Mouse (Mus musculus) midbrain, embryonic 13.5 days (tissue): Measurements from ENCODE around the gene Tecrl. TPM values are rescaled to one million over a fixed set of nuclear protein-coding genes. Genes with fewer than 3 reads are reported as not detected.

Experiments used
- ATAC-seq: fragments of 200-750 bp; cut with Nextera tagmentation; 2 replicates; pipeline ENCODE4 v1.8.0; 2017; ENCODE audit warnings: mild to moderate bottlenecking, moderate TSS enrichment, moderate library complexity
- H3K27ac ChIP-seq: fragments of 300-500 bp; sonication (generic); 2 replicates; pipeline ENCODE4 v1.5.1; 2015; ENCODE audit warnings: inconsistent platforms, mild to moderate bottlenecking, moderate library complexity
- H3K27me3 ChIP-seq: fragments of 300-500 bp; sonication (generic); 2 replicates; pipeline ENCODE4 v1.6.1; 2015; ENCODE audit warnings: mild to moderate bottlenecking, inconsistent platforms
- H3K36me3 ChIP-seq: fragments of 300-500 bp; sonication (generic); 2 replicates; pipeline ENCODE4 v1.6.1; 2015; ENCODE audit warnings: mild to moderate bottlenecking, inconsistent platforms
- H3K4me1 ChIP-seq: fragments of 300-500 bp; sonication (generic); replicated peaks from 2 replicates; pipeline ENCODE4 v1.6.1; 2015; ENCODE audit warnings: inconsistent platforms
- H3K4me2 ChIP-seq: fragments of 300-500 bp; sonication (generic); replicated peaks from 2 replicates; pipeline ENCODE4 v1.6.1; 2015; ENCODE audit warnings: moderate library complexity, mild to moderate bottlenecking, inconsistent platforms
- H3K4me3 ChIP-seq: fragments of 300-500 bp; sonication (generic); replicated peaks from 2 replicates; pipeline ENCODE4 v1.5.1; 2015; ENCODE audit warnings: mild to moderate bottlenecking, inconsistent platforms
- H3K9ac ChIP-seq: fragments of 300-500 bp; sonication (generic); replicated peaks from 2 replicates; pipeline ENCODE4 v1.6.1; 2015; ENCODE audit warnings: mild to moderate bottlenecking, inconsistent platforms
- H3K9me3 ChIP-seq: fragments of 300-500 bp; sonication (generic); 2 replicates; pipeline ENCODE4 v1.6.1; 2016; ENCODE audit warnings: mild to moderate bottlenecking, inconsistent platforms
- WGBS: fragments of 180-500 bp; shearing (Covaris S2); methylation state at CpG from one replicate; pipeline ENCODE4 v1.1.7; 2015; 5-methylcytosine and 5-hydroxymethylcytosine counted together
- polyA plus RNA-seq: library from polyadenylated mRNA; unstranded; fragments of >200 nt; fragmentation: Nextera tagmentation; extraction: Ambion mirVana; gene quantifications from 2 replicates; pipeline ENCODE4 v1.2.1, GENCODE M21; 2015

Tecrl gene
- 0.11 TPM in 1 of 2 replicates, not detected in the other for polyA plus RNA-seq

GRCm38 (mm10) chr5:83354846-83355561 lies at the start of gene Tecrl:
Gene Tecrl, minus strand, starts transcription at chr5:83355195.
- WGBS = 28% methylated on average over 9 of the region's 9 CpGs
- H3K36me3 ChIP-seq = no peaks in the 10 kb centered on the region
- H3K9me3 ChIP-seq = no peaks in the 10 kb centered on the region
- H3K9ac ChIP-seq = no peak within 1 kb of the TSS; the same call in 1 of the 2 replicates
- peaks cover 4% of the 10 kb centered on the region; the same call in 1 of the 2 replicates for H3K4me1 ChIP-seq
- ATAC-seq = no peak
- H3K27ac ChIP-seq = no peak within 1 kb of the TSS
- no peak within 1 kb of the TSS for H3K4me2 ChIP-seq
- no peaks in the 10 kb centered on the region for H3K27me3 ChIP-seq
- no peak within 1 kb of the TSS for H3K4me3 ChIP-seq

DNA sequence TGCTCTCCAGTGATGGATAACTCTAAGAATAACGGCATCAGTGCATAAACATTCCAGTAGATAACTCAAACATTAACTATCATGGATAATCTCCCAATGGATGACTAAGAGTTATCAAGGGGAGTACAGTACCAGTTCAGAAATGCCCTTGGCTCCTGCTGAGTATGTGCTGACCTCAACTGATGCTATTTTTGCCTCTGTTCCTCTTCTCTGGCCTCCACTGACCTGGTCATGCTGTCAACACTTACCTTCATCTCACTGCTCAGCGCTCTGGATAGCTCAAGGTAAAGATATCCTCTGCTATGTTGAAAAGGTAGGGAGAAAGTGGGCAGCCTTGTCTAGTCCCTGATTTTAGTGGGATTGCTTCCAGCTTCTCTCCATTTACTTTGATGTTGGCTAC lies 30.0 kb upstream of the Tecrl start:
- Histone ChIP-seq H3K27ac (no peak overlapping the region), H3K4me3 (no peak overlapping the region), H3K4me1 (no peaks in the 10 kb centered on the region), H3K36me3 (no peaks in the 10 kb centered on the region), H3K9me3 (no peaks in the 10 kb centered on the region), H3K4me2 (no peak overlapping the region), H3K27me3 (no peaks in the 10 kb centered on the region), H3K9ac (no peak overlapping the region)
- ATAC-seq = no peak
- 85% methylated on average over 2 of the region's 2 CpGs for WGBS

DNA sequence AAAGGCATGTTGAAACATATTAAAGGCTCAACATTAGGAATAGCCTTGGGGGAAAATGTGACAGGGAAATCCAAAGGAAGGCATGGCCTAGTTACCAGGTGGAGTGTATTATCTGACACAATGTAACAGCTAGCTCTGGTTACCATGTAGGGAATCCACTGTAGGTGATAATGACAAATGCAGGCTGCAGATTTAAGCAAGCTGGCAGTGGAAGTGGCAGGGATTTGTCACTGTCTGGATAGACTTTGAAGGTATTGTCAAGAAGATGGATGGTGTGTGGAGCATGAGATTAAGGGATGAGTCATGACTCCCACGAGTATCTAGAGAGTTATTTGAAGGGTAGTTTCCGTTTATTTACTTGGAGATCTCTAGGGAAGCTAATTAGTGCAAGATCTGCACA lies 3.4 kb downstream of the Tecrl start:
- no peaks in the 10 kb centered on the region for H3K27me3 ChIP-seq
- H3K36me3 ChIP-seq = no peaks in the 10 kb centered on the region
- no peaks in the 10 kb centered on the region for H3K9me3 ChIP-seq
- H3K4me3 ChIP-seq = no peak overlapping the region
- peaks cover 4% of the 10 kb centered on the region; the same call in 1 of the 2 replicates for H3K4me1 ChIP-seq
- no peak overlapping the region for H3K4me2 ChIP-seq
- ATAC-seq = no peak
- WGBS = 62% methylated on average over 2 of the region's 2 CpGs
- no peak overlapping the region for H3K27ac ChIP-seq
- no peak overlapping the region for H3K9ac ChIP-seq

DNA sequence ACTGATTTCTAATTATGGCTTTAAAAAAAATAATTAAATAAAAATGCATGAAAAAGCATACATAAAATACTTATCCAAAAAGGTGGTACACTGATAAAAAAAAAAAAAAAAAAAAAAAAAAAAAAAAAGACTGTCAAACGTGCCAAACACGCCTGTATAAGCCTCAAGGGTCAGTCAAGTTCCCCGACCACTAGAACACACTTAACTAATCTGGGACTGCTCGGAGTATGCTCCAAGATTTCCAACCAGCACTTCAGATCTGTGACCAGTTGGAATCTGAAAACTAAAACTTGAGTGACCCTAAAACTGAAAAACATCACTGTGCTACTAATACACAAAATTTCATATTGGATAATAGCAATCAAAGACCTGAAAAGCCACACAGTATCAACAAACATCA lies 15.9 kb downstream of the Tecrl start:
- Histone ChIP-seq H3K4me1 (no peaks in the 10 kb centered on the region), H3K36me3 (no peaks in the 10 kb centered on the region), H3K9me3 (no peaks in the 10 kb centered on the region), H3K4me2 (no peak overlapping the region), H3K9ac (no peak overlapping the region), H3K27ac (no peak overlapping the region), H3K4me3 (no peak overlapping the region), H3K27me3 (no peaks in the 10 kb centered on the region)
- WGBS = 78% methylated on average over 4 of the region's 4 CpGs
- ATAC-seq = no peak

GRCm38 (mm10) chr5:83267148-83267776 lies 87.7 kb downstream of the Tecrl start:
- H3K4me1 ChIP-seq = no peaks in the 10 kb centered on the region
- 82% methylated on average over 2 of the region's 2 CpGs for WGBS
- no peak overlapping the region for H3K4me2 ChIP-seq
- no peaks in the 10 kb centered on the region for H3K36me3 ChIP-seq
- H3K27ac ChIP-seq = no peak overlapping the region
- H3K9me3 ChIP-seq = no peaks in the 10 kb centered on the region
- ATAC-seq = no peak
- H3K4me3 ChIP-seq = no peak overlapping the region
- no peak overlapping the region for H3K9ac ChIP-seq
- H3K27me3 ChIP-seq = no peaks in the 10 kb centered on the region

DNA sequence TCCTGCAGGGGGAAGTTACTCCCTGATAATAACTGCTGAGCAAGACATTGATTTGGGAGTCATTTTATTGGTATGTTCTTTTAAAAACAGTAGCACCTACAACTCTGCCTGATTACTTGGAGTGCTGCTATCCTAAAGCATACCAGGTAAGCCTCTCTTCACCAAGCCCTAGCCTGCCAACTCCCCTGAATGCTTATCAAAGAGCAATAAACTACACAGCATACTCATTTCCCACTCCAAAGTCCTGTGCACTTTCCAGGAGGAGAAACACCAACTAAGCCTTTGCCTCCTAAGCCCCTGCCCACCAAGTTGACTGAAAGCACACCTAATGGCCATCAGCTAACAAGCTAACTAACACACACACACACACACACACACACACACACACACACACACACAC lies 94.9 kb downstream of the Tecrl start:
- no peak for ATAC-seq
- Histone ChIP-seq H3K27me3 (no peaks in the 10 kb centered on the region), H3K27ac (no peak overlapping the region), H3K4me3 (no peak overlapping the region), H3K4me2 (no peak overlapping the region), H3K36me3 (no peaks in the 10 kb centered on the region), H3K9me3 (no peaks in the 10 kb centered on the region), H3K9ac (no peak overlapping the region), H3K4me1 (no peaks in the 10 kb centered on the region)

DNA sequence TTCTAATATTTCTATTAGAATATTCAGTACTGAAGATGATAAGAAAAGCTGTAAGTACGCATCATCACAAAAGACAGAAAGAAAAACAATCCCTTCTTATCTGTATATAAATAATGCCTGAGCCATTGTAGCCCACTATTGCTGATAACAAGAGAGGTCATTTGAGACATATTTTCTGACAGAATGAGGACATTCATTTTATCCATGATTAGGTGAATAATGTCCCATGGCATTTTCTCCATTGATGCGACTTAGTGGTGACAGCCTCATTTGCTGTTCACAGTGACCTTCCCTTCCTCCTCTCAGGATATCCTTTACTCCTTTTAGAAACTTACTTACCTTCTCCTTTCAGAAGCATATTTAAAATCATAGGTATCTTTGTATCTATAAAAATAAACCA lies 100.9 kb downstream of the Tecrl start:
- H3K4me2 ChIP-seq = no peak overlapping the region
- H3K36me3 ChIP-seq = no peaks in the 10 kb centered on the region
- H3K4me1 ChIP-seq = no peaks in the 10 kb centered on the region
- WGBS = 82% methylated on average over 2 of the region's 2 CpGs
- no peaks in the 10 kb centered on the region for H3K27me3 ChIP-seq
- no peak overlapping the region for H3K27ac ChIP-seq
- no peaks in the 10 kb centered on the region for H3K9me3 ChIP-seq
- no peak for ATAC-seq
- no peak overlapping the region for H3K9ac ChIP-seq
- no peak overlapping the region for H3K4me3 ChIP-seq

- Histone ChIP-seq H3K27ac (no peak overlapping the region), H3K4me2 (no peak overlapping the region), H3K27me3 (no peaks in the 10 kb centered on the region), H3K9ac (no peak overlapping the region), H3K36me3 (no peaks in the 10 kb centered on the region), H3K9me3 (no peaks in the 10 kb centered on the region), H3K4me3 (no peak overlapping the region), H3K4me1 (no peaks in the 10 kb centered on the region)
- ATAC-seq = no peak
- 19% methylated on average over 5 of the region's 5 CpGs for WGBS
These were observed 116.0 kb downstream of the Tecrl start for GRCm38 (mm10) chr5:83238848-83239452.
